Mouse (Mus musculus) brain, embryonic 14.5 days (tissue): ENCODE results near the gene Gadd45gip1.

Experiments used
- CTCF ChIP-seq: fragments of 200-500 bp; IDR thresholded peaks from 2 replicates; pipeline ENCODE4 v1.5.1; 2012; ENCODE audit warnings: inconsistent platforms, mild to moderate bottlenecking, moderate library complexity, borderline replicate concordance; ENCODE audit not compliant: insufficient read depth, insufficient read length; ENCODE audit errors: extremely low read depth
- POLR2A ChIP-seq: fragments of 200-500 bp; IDR thresholded peaks from 2 replicates; pipeline ENCODE4 v1.6.1; 2012; ENCODE audit warnings: mild to moderate bottlenecking, inconsistent platforms, borderline replicate concordance; ENCODE audit not compliant: poor library complexity, insufficient read depth, insufficient read length, severe bottlenecking; ENCODE audit errors: extremely low read depth

DNA sequence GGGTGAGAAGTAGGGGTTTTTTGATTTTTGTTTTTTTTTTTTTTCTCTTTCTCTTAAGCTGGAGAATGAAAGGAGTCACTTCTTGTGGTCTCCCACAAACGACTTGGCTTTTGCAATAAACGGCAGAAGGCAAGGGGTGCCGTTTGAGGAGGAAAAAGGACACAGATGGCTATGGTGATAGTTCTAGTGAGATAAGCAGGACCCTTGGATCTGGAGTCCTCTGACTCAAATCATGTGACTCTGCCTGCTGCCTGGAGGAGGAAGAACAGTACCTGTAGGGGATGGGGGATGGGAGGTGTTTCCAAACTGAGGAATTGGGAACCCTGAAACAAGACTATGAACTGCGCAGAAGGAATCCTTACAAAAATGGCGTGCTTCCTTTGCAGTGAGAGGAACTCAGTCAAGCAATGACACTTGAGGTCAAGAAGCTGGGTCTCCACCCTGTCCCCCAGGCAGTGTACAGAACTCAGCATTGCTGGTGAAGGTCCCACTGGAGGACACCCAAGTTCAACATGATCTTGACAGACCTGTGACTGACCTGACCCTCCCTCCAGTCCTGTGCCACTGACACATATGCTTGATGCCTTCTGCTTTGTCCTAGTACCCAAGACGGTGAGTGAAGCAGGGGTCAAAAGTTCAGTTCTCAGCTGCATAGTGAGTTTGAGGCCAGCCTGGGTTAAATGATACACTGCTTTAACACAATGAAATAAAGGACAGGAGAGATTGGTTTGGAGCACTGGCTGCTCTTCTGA lies 16.5 kb downstream of the Gadd45gip1 start:
- TF ChIP-seq CTCF (no peak), POLR2A (no peak)
